Mouse (Mus musculus) olfactory bulb, adult 2 months (tissue): ENCODE results near the gene Rangap1.

Experiments used
- CTCF ChIP-seq: fragments of 200-500 bp; IDR thresholded peaks from 2 replicates; pipeline ENCODE4 v1.5.1; 2012; ENCODE audit warnings: low read depth, mild to moderate bottlenecking, low read length, moderate library complexity; ENCODE audit not compliant: insufficient read depth
- POLR2A ChIP-seq: fragments of 200-500 bp; IDR thresholded peaks from 2 replicates; pipeline ENCODE4 v1.6.1; 2012; ENCODE audit warnings: mild to moderate bottlenecking, low read depth, low read length, moderate library complexity; ENCODE audit not compliant: insufficient read depth

DNA sequence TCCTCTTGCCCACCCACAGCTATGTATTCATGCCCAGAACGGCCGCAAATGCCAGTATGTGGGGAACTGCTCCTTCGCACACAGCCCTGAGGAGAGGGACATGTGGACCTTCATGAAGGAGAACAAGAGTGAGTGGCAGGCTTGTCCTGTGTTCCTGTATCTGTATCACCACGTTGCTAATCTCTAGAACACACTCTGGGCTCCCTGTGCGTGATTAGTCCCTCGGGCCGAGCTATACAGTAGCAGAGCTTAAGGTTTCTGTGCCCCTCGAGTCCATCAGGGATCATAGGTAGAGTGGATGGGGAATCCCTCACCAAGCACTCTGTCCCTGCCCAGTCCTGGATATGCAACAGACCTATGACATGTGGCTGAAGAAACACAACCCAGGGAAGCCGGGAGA is 47.1 kb upstream of the Rangap1 start:
- TF ChIP-seq CTCF (no peak), POLR2A (no peak)
